Mouse (Mus musculus) 3134 (cell line): ENCODE results near the gene Themis2.
"Not testable (repeated sequence)": the region's sequence is repeated elsewhere in the genome, so short reads cannot be mapped to it uniquely, and the experiment has no call there.

Experiments used
- DNase-seq: peaks from one replicate; pipeline ENCODE4 v3.0.0-alpha.2; 2011; ENCODE audit warnings: low spot score; ENCODE audit not compliant: insufficient read length; ENCODE audit errors: extremely low read depth

Themis2 gene

GRCm38 (mm10) chr4:132760296-132760695 is 35.9 kb downstream of the Themis2 start:
- no peak for DNase-seq

GRCm38 (mm10) chr4:132757633-132758351 is 38.4 kb downstream of the Themis2 start:
- peak; percentile 38 for DNase-seq

- DNase-seq, result peak; percentile 80
Observed at GRCm38 (mm10) chr4:132756974-132757373, 39.2 kb downstream of the Themis2 start, which contains the start of gene Smpdl3b. Smpdl3b (minus strand) TSS chr4:132757252.

GRCm38 (mm10) chr4:132752992-132753391 is 43.2 kb downstream of the Themis2 start:
- no peak for DNase-seq

- DNase-seq, result no peak
Observed at GRCm38 (mm10) chr4:132749258-132749982, 46.8 kb downstream of the Themis2 start.

- DNase-seq, result peak; percentile 28
Observed at GRCm38 (mm10) chr4:132748778-132749177, 47.4 kb downstream of the Themis2 start.

- DNase-seq, result no peak
Observed at GRCm38 (mm10) chr4:132747664-132748259, 48.4 kb downstream of the Themis2 start.

- DNase-seq, result no peak
Observed at GRCm38 (mm10) chr4:132746911-132747517, 49.2 kb downstream of the Themis2 start.

- DNase-seq, result no peak
Observed at GRCm38 (mm10) chr4:132743992-132744911, 51.9 kb downstream of the Themis2 start.

- no peak for DNase-seq
Observed at GRCm38 (mm10) chr4:132741491-132741890, 54.7 kb downstream of the Themis2 start.

- DNase-seq, result not testable (repeated sequence)
Observed at GRCm38 (mm10) chr4:132737154-132737553, 59.0 kb downstream of the Themis2 start.

- no peak for DNase-seq
Observed at GRCm38 (mm10) chr4:132735894-132736293, 60.3 kb downstream of the Themis2 start.

GRCm38 (mm10) chr4:132735389-132735788 is 60.8 kb downstream of the Themis2 start:
- DNase-seq, result no peak

- DNase-seq, result no peak
Observed at GRCm38 (mm10) chr4:132734766-132735165, 61.4 kb downstream of the Themis2 start.

- no peak for DNase-seq
Observed at GRCm38 (mm10) chr4:132733071-132733770, 63.0 kb downstream of the Themis2 start.

GRCm38 (mm10) chr4:132732148-132732684 is 64.0 kb downstream of the Themis2 start, which contains the start of gene Xkr8:
Xkr8 (minus strand) TSS chr4:132732546.
- DNase-seq, result peak; percentile 80
